Mouse (Mus musculus) neutrophil, adult 5-6 weeks (primary cell): Measurements from ENCODE around the gene Eepd1. TPM values are rescaled to one million over a fixed set of nuclear protein-coding genes. Genes with fewer than 3 reads are reported as not detected.

ENCODE experiments used
- ATAC-seq: fragments of 151-379, 151-347 bp; 2 replicates; pipeline ENCODE4 v1.8.0; 2017; ENCODE audit warnings: mild to moderate bottlenecking, moderate TSS enrichment; ENCODE audit not compliant: insufficient number of reproducible peaks, poor library complexity, low FRiP score, severe bottlenecking; ENCODE audit errors: extremely low read depth
- total RNA-seq: library from RNA; stranded (forward); fragments of 200-1000 nt; gene quantifications from 2 replicates; pipeline ENCODE4 v1.2.3, GENCODE M21; 2017

Eepd1 gene
- total RNA-seq, 1 experiment from 2014 or later = 12.3 TPM

DNA sequence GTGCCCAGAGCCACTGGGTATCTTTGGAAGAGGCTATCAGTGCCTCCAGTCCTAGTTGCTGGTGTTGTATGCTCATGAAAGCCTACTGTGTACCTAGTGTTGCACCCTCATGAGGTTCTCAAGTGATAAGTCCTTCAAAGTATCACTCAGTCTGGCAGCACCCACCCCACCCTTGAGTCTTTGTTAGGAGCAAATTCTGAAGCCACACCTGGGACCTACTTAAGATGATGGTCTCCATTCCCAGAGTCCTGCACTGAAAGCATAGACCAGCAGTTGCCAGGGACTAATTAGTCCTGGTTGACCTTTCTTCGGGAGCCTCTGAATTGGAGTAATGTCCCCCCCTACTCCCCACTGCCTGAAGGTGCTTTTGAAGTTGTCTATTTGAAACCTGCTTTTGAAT is 45.2 kb downstream of the Eepd1 start:
- ATAC-seq = no peak

DNA sequence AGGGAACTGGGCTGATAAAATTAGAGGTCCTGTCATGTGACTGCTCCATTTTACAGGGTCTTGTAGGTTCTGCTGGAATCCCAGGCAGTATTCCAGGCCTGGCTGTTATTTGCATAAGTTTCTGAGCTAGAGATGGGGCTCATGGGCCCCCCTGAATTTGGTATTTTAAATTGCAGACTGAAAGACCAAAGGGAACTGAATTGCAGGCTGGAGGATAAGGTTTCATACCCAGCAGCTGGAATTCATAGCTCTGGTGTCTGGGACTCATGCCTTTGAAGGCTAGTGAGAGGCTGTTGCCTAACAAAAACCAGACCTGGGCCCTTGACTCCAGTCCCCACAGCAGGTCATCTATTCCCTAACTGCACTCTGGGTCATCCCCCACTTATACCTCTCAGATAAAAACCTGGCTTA is 45.6 kb downstream of the Eepd1 start:
- no peak for ATAC-seq

- no peak for ATAC-seq
Measured at GRCm38 (mm10) chr9:25527359-25528038, 46.2 kb downstream of the Eepd1 start.

DNA sequence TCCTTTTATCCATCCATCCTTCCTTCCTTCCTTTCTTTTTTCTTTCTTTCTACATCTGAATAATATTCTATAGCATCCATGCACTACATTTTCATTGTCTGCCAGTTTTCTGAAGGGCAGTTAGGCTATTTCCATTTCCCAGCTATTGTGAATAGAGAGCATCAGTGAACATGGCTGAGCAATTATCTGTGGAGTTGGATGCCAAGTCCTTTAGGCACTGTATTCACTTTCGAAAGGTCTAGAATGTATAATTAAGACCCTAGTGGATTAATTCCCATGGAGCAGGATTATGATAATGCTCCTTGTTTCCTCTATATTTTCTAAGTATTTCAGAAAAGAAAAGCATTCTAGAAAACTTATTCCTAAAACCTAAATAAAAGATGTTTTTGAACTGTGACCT is 50.3 kb downstream of the Eepd1 start:
- no peak for ATAC-seq

- no peak for ATAC-seq
Measured at GRCm38 (mm10) chr9:25532105-25532504, 50.8 kb downstream of the Eepd1 start.

DNA sequence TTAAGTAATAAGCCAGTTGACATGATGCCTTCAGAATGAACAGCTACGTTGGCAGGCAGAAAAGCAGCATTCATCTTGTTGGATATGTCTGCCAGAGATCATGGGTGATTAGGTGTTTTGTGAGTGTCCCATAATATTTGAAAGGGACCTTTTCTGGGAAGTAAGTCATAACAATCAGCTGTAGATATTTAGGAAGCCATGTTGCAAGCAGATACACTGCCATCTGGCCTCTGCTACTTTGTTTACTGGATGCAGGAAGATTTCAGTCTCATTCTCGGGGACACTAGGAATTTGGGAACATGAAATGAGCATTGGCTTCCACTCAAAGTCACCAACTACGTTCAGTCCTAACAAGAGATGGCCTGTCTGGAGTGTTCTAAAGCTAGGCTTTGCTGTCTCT is 54.1 kb downstream of the Eepd1 start:
- ATAC-seq = no peak

- no peak for ATAC-seq
Measured at GRCm38 (mm10) chr9:25539461-25539860, 58.1 kb downstream of the Eepd1 start.

DNA sequence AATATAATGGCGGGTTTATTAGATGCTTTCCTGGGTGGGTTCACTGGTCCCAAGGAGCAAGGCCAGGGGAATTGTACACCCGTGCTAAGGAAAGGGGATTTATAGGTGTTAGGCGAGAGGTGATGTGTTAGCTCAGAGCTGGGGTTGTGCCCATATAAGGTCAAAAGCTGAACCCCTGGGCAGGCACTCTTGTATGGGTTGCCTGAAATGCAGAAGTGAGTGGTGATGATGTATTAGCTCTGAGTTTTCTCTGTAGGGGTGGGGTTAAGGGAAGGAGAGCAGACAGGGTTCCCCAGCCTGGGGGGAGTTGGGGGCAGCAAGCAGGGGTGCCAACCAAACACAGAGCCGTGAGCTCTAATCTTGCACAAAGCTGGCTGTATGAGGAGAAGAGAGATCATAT is 60.0 kb downstream of the Eepd1 start:
- peak; percentile 70; the same call in 1 of the 2 replicates for ATAC-seq

DNA sequence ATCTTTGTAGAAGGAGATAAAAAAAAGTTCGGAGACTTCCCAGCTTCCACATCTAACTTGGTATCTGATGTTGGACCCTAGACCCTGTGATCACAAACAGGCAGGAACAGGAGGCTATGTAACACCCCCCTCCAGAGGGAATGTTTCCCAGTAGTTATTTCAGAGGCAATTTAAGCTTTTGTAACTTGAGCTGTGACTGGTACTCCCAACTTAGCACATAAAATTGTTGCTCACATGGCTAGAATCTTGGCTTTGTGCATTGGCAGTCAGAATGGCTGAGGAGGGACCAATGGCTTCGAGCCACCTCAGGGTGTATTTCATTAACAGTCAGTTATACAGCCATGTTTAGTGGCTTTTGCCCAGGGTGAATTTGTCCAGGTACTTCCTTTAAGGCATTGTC is 63.9 kb downstream of the Eepd1 start:
- no peak for ATAC-seq

- no peak for ATAC-seq
Measured at GRCm38 (mm10) chr9:25549130-25550060, 68.0 kb downstream of the Eepd1 start.

DNA sequence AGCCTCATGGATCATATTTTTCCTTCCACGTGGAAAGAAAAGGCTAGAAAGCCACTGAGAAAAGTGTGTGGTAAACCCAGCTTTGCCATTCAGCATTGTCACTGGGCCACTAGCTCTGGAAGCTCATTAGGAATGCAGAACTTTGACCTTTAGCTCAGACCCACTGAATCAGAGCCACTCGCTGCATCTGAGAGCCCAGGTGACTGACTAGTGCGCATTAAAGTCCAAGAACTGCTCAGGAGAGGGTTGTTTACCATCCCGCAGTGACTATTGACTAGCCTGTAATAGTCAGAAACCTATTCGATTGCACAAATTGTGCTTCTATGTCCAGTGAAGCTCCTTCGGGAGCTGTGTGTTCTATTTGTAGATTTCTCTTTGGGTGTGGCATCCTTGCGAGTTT is 68.8 kb downstream of the Eepd1 start:
- ATAC-seq = no peak

GRCm38 (mm10) chr9:25552532-25552931 is 71.2 kb downstream of the Eepd1 start:
- no peak for ATAC-seq

DNA sequence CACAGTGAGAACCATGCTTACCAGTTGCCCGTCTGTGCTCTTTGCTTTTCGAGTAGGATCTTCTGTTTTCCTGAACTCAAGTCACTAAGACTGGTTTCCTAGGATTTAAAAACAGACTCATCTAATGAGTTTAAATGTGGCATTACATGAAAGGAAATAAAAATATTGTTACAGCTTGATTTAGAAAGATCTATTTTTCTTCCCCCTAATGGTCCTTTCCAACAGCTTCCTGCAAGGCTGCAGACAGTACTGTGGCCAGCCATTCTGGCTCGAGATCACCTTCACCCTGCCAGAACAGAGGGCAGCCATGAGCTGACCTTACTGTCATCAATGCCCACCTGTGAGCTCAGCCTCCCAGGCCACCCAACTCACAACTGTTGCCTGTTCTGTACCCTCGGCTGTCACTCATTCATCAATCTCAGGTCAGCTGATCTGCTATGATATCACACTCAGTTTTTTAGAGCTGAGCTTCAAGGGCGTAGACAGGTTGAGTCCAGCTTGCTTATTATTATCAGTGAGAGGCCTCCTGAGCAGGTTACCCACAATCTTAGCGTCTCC is 73.0 kb downstream of the Eepd1 start:
- ATAC-seq = no peak

GRCm38 (mm10) chr9:25555261-25555660 is 73.9 kb downstream of the Eepd1 start:
- no peak for ATAC-seq

- no peak for ATAC-seq
Measured at GRCm38 (mm10) chr9:25556008-25556407, 74.7 kb downstream of the Eepd1 start.

DNA sequence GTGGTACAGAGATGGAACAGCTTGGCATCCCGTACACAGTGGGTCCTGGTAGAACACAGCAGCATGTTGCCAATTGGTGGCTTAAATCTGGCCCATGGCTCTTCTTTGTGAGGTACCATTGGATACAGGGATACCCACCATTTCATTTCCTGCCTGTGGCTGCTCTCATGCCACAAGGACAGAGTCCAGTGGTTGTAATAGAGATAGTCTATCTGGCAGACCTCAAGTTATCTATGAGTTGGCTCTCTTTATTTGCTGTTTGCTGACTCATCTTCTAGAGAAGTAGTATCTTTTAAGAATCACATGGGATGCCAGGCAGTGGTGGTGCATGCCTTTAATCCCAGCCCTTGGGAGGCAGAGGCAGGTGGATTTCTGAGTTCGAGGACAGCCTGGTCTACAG is 76.0 kb downstream of the Eepd1 start:
- ATAC-seq = no peak

DNA sequence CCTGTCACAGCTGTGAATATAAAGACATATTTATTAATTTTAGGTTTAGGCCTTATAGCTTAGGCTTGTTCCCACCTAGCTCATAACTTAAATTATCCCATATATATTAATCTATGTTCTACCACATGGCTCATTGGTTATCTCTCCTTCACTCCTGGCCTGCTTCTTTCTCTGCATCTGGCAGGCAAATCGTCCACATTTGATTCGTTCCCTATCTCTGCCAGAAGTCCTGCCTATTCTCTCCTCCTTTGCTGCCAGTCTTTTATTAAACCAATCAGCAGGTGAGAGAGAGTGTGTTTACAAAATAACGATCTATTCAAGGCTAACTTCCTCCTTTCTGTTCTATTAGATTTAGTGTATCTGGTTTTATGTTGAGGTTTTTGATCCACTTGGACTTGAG is 77.5 kb downstream of the Eepd1 start:
- no peak for ATAC-seq

- ATAC-seq = no peak
Measured at GRCm38 (mm10) chr9:25560016-25560758, 78.8 kb downstream of the Eepd1 start.

DNA sequence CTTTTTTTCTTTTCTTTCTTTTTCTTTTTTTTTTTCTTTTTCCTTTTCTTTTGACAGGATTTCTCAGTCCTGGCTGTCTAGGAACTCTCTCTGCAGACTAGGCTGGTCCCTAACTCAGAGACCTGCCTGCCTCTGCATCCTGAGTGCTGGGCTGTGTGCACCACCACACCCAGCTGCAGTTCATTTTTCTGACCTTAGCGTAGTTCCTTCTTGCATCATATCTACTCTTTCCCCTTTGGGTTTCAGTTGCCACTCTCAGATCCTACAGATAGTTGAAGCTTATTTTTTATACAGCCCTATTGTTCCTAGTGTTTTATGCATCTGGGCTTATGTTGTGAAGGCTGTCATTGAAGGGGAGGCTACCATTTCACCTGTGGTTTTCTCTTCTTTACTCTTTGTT is 79.8 kb downstream of the Eepd1 start:
- no peak for ATAC-seq
